Mouse (Mus musculus): ENCODE measurements around the gene Trappc13. TPM values are rescaled to one million over a fixed set of nuclear protein-coding genes. Genes with fewer than 3 reads are reported as not detected.
A peak's percentile ranks its signal among the peaks of the same experiment; 100 is the strongest.

The Trappc13 gene
- total RNA-seq, 2 experiments from 2014 or later = 43.5 to 50.2 TPM

GRCm38 (mm10) chr13:104122078-104122840, 56.0 kb downstream of the Trappc13 start:
- ATAC-seq (ENCODE audit: poor library complexity, severe bottlenecking) = no peak

DNA sequence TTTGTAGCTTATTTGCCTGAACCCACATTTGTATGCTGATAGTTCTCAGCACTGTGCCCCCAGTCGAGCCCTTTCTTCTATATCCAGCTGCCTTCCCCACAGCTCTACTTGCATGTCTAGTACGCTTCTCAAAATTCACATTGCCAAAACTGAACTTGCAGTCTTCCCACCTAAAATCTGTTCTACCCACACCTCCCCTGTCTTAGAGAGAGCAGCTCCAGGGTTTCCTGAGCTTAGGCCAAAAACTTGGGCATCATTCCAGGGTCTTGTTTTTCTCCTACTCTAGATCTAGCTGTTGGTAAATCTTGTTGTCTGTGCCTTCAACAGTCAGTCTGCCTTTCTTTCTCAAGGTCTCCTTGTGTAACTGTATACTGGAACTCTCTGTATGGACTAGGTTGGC, 63.4 kb downstream of the Trappc13 start:
- no peak for ATAC-seq (ENCODE audit: poor library complexity, severe bottlenecking)

DNA sequence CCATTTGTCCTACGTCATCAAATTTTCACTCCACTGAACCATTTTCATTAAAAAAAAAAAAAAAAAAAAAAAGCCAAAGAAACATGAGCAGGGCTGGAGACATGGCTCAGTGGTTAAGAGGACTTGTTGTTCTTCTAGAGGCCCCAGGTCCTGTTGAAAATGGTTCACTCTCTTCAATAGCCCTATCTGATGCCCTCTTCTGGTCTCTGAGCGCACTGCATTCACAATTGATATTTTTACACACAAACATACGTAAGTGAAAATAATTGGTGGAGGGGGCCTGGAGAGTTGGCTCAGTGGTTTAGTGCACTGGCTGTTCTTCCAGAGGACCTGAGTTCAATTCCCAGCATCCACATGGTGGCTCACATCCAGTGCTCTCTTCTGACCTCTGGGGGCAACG, 64.5 kb downstream of the Trappc13 start:
- ATAC-seq (ENCODE audit: poor library complexity, severe bottlenecking) = no peak

DNA sequence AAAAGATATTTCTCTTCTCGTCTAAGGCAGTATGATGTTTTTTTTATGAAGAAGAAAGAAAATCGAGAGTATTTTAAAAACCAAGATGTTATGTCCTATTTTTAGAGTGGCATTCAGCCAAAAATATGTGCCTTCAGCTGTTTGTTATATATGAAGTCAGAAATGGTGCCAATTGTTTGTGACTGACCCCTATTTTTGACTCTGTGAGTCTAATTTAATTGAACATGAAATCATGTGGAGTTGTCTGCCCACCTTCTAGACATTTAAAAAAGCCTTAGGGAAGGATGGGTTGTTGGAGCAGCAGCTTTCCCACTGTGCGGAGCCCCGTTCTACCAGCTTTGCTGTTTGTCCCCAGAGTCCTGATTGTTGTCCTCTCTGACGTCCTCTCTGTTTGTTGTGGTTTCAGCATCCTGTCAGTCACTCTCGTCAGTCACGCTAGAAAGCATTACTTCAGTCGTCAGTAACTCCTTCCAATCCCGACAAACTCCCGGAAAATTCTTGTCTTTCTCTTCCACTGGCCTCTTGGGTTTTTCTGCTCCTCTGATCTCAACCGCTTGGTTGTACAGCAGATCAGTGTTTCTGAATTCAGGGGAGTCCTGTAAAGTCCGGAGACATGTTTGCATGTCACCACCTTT, 65.9 kb downstream of the Trappc13 start:
- ATAC-seq (ENCODE audit: poor library complexity, severe bottlenecking) = no peak

DNA sequence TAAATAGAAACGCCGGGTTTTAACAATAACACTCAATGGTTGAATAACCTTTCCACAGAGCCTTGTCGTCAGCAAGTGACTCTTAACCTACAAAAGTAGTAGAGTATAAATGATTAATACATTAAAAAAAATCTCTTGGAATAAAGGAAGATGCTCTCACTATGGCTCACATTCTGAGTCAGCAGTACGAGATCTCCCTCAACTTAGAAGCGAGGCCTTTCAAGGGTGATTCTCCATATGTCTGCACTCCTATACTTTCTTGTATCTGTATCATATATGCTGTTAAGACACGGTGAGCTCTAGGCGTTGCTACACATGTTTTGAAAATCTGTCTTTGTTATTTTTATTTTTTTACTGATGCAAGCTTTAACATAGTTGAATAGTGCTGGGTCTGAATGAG, 67.7 kb downstream of the Trappc13 start:
- ATAC-seq (ENCODE audit: poor library complexity, severe bottlenecking) = no peak

DNA sequence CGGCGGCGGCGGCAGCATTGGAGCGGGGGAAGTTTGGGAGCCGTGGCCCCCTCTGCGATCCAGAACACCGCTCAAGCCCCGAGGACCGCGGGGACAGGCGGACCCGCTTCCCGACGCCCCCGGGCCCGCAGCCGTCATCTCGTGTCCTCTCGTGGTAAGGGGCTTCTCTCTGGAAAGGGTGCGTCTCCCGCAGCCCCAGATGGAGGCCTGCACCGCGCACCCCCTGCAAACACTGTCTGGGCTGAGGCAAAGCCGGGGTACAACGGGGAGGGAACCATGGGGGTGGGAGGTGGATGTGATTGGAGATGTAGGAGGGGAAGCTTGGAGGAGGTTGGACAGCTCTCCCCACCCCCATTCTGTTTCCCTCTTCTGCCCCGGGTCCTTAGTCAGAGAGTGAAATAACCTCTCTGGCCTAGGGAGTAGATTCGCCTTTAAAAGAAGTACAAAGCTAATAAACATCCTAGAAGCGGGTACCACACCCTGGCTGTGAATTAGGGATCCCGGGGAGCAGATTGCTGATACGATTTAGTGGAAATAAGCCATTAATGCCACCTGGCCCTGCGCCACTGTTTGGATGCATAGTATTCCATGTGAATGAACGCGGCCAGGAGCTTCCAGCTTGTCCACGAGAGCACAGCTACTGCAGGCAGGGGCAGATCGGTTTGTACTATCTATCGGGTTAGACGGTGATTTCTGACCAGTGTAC, 68.3 kb downstream of the Trappc13 start:
- no peak; the same call in 1 of the 2 replicates for ATAC-seq (ENCODE audit: poor library complexity, severe bottlenecking)

GRCm38 (mm10) chr13:104109288-104109815, 68.9 kb downstream of the Trappc13 start, which contains the start of the genes Nln and Sgtb:
Gene Nln, minus strand, starts transcription at chr13:104109614.
Gene Sgtb, plus strand, starts transcription at chr13:104109741.
- peak; percentile 88 for ATAC-seq (ENCODE audit: poor library complexity, severe bottlenecking)

- ATAC-seq (ENCODE audit: poor library complexity, severe bottlenecking) = peak; percentile 35
These were observed 69.5 kb downstream of the Trappc13 start for GRCm38 (mm10) chr13:104108651-104109287.

DNA sequence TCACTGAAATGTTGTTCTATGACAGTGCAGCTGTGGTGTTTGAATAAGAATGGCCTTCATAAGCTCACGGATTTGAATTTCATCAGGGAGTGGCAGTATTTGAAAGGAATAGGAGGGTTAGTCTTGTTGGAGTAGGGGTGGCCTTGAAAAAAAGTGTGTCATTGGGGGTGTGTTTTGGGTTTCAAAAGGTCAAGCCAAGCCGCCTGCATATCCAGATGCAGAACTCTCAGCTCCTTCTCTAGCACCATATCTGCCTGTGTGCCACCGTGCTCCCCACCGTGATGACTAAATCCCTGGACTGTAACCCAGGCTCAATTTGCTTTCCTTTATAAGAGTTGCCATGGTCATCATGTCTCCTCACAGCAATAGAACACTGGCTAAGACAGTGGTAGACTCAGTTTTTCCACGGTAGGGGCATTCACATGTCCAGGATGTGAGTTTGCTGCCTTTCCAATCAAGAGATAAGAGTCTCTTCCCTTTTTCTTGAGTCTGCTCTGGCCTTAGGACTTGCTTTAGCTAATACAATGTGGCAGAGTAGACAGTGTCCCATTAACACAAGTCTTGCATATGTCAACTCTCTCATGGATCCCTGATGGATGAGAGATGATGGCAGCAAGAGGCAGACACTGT, 76.5 kb downstream of the Trappc13 start:
- no peak for ATAC-seq (ENCODE audit: poor library complexity, severe bottlenecking)

GRCm38 (mm10) chr13:104100416-104100815, 77.9 kb downstream of the Trappc13 start:
- peak; percentile 27; the same call in 1 of the 2 replicates for ATAC-seq (ENCODE audit: poor library complexity, severe bottlenecking)

DNA sequence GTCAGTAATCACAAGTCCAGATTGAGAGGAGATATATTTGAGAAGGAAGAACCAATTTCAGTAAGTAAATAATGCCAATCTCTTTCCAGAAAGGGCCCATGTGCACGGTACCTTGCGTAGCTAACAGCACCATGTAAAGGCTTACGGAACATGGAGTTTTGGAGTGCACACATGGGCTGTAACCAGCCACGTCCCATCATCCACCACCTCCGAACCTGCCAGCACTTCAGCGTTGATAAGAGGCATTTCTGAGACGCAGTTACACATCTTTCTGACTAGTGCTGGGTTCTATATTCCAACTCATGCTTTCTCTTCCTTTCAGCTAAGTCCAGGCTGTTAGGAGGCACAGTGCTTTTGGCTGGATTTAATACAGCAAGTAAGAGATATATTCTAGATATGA, 81.1 kb downstream of the Trappc13 start:
- no peak for ATAC-seq (ENCODE audit: poor library complexity, severe bottlenecking)

- ATAC-seq (ENCODE audit: poor library complexity, severe bottlenecking) = no peak
These were observed 82.3 kb downstream of the Trappc13 start for GRCm38 (mm10) chr13:104095955-104096354.

GRCm38 (mm10) chr13:104094531-104095385, 83.5 kb downstream of the Trappc13 start:
- peak; percentile 86 for ATAC-seq (ENCODE audit: poor library complexity, severe bottlenecking)

Other genes with a start within 250 kb of the Trappc13 start
- gene Nln, start 68.9 kb downstream of the Trappc13 start, total RNA-seq (2015) = 26.6 and 31.6 TPM in 2 replicates
- gene Nln, start 68.9 kb downstream of the Trappc13 start, total RNA-seq (2017) = 27.7 and 37.3 TPM in 2 replicates
- 0.11 and 0.14 TPM in 2 replicates for gene Sgtb, start 68.7 kb downstream of the Trappc13 start, total RNA-seq (2015)
- 0.40 and 0.65 TPM in 2 replicates for gene Sgtb, start 68.7 kb downstream of the Trappc13 start, total RNA-seq (2017)
- gene Trim23, start 328 bp upstream of the Trappc13 start, total RNA-seq (2015) = 7.4 and 9.8 TPM in 2 replicates
- 13.4 and 15.2 TPM in 2 replicates for gene Trim23, start 328 bp upstream of the Trappc13 start, total RNA-seq (2017)
- gene Cenpk, start 50.1 kb upstream of the Trappc13 start, total RNA-seq (2015) = 34.7 and 39.1 TPM in 2 replicates
- gene Cenpk, start 50.1 kb upstream of the Trappc13 start, total RNA-seq (2017) = 97.9 and 112 TPM in 2 replicates
- gene Ppwd1, start 50.4 kb upstream of the Trappc13 start, total RNA-seq (2015) = 34.7 and 36.8 TPM in 2 replicates
- 27.0 and 29.9 TPM in 2 replicates for gene Ppwd1, start 50.4 kb upstream of the Trappc13 start, total RNA-seq (2017)
- gene Adamts6, start 109.4 kb upstream of the Trappc13 start, total RNA-seq (2015) = 1.6 and 2.8 TPM in 2 replicates
- 1.6 and 2.3 TPM in 2 replicates for gene Adamts6, start 109.4 kb upstream of the Trappc13 start, total RNA-seq (2017)